Mouse (Mus musculus): Measurements from ENCODE around the gene Slc22a18. TPM values are rescaled to one million over a fixed set of nuclear protein-coding genes. Genes with fewer than 3 reads are reported as not detected.

Slc22a18 gene
- total and polyA plus RNA-seq, 2 experiments from 2014 or later: 0.71 to 1.7 TPM

DNA sequence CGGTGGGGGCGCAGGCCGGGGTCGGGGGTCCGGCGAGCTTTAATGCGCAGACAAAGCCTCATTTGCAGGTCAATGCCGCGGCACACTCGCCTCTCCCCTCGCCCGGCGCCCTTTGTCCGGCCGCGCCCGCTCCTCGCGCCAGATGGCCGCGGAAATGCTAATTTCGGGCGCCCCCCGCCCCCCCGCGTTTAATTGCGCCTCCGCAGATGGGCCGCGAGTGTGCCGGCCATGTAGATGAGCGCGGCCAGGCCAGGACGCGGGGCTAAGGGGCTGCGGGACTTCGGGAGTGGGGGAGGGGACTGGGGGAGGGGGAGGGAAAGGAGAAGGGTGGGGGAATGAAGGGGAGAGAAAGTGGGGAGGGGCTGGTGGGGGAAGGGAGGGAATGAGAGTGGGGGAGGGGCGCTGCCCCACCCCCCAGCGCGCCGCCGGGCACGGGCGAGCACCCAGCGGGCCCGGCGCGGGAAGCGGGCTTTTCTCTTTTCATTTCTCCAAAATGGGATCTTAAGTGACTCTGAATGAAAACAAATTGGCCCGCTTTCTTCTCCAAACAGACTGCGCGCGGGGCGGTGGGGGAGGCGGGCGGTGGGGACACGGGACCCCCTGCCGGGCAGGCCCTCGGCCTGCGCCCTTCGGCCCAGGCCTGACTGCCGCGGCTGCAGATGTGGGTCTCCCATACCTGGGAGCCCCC lies 35.5 kb upstream of the Slc22a18 start:
- H3K4me2 ChIP-seq (ENCODE audit: low read depth): peak overlapping the region; percentile 87
- peaks cover 9% of the 10 kb centered on the region; the same call in 1 of the 2 replicates for H3K4me1 ChIP-seq (ENCODE audit: insufficient read depth)
- WGBS: 1% methylated on average over 60 of the region's 63 CpGs
- peaks cover 6% of the 10 kb centered on the region for H3K27me3 ChIP-seq (ENCODE audit: insufficient read depth, low read length)
- H3K4me3 ChIP-seq (ENCODE audit: low read depth, low read length): peak overlapping the region; percentile 46
- peak; percentile 70 for ATAC-seq
- no peaks in the 10 kb centered on the region for H3K9me3 ChIP-seq (ENCODE audit: low read length)
- H3K36me3 ChIP-seq (ENCODE audit: insufficient read depth): no peaks in the 10 kb centered on the region
- H3K27ac ChIP-seq (ENCODE audit: low read depth, low read length): 0 out of 2 replicates have a peak overlapping the region, but pooled peaks have one; percentile 30
- no peak for TF ChIP-seq CTCF (IDR thresholded peaks at IDR 0.05; ENCODE audit: low read depth)
- peak; percentile 62 for DNase-seq
- H3K9ac ChIP-seq: peak overlapping the region; percentile 78

DNA sequence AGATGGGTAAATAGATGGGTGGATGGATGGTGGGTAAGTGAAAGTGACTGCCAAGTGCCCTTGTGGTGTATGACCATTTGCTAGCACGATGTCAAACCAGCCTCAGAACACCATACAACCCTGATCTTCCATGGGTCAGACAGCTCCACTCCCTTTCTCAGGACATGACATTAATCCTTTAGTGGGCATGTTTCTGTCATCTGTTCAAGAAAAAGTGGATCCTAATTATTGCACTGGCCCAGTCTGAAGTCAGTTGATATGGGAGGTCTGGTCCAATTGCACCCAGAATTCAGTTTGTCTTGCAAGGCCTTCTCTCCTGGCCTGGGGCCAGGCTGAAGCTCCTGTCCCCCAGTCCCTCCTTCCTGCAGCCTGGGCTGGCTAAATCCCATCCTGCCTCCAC lies 34.6 kb upstream of the Slc22a18 start:
- ATAC-seq: no peak
- WGBS: 69% methylated on average over 1 of the region's 1 CpGs
- Histone ChIP-seq H3K27me3 (ENCODE audit: insufficient read depth, low read length) (peaks cover 9% of the 10 kb centered on the region), H3K4me3 (ENCODE audit: low read depth, low read length) (no peak overlapping the region), H3K36me3 (ENCODE audit: insufficient read depth) (no peaks in the 10 kb centered on the region), H3K4me1 (ENCODE audit: insufficient read depth) (peaks cover 9% of the 10 kb centered on the region; the same call in 1 of the 2 replicates), H3K27ac (ENCODE audit: low read depth, low read length) (no peak overlapping the region), H3K9ac (no peak overlapping the region), H3K4me2 (ENCODE audit: low read depth) (peak overlapping the region; percentile 87; the same call in 1 of the 2 replicates), H3K9me3 (ENCODE audit: low read length) (no peaks in the 10 kb centered on the region)
- no peak for TF ChIP-seq CTCF (IDR thresholded peaks at IDR 0.05; ENCODE audit: low read depth)
- no peak for DNase-seq

DNA sequence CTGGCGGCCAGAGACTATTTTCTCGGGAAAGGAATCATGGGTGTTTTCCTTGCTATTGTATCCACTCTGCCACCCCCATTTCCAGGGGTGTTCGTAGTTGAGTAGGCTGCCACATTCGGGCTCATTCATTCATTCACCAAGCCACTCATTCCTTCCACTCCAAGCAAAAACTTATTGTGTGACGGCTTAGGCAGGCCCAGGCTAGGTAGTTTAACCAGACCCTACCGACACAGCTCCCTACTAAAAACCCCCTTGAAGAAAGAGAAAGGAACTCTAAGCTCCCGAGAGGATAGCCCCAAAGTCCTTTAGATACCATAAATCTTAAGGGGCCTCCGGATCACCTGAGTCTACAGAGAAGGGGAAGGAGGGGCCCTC lies 29.0 kb upstream of the Slc22a18 start:
- no peak for ATAC-seq
- TF ChIP-seq CTCF (IDR thresholded peaks at IDR 0.05; ENCODE audit: low read depth): no peak

DNA sequence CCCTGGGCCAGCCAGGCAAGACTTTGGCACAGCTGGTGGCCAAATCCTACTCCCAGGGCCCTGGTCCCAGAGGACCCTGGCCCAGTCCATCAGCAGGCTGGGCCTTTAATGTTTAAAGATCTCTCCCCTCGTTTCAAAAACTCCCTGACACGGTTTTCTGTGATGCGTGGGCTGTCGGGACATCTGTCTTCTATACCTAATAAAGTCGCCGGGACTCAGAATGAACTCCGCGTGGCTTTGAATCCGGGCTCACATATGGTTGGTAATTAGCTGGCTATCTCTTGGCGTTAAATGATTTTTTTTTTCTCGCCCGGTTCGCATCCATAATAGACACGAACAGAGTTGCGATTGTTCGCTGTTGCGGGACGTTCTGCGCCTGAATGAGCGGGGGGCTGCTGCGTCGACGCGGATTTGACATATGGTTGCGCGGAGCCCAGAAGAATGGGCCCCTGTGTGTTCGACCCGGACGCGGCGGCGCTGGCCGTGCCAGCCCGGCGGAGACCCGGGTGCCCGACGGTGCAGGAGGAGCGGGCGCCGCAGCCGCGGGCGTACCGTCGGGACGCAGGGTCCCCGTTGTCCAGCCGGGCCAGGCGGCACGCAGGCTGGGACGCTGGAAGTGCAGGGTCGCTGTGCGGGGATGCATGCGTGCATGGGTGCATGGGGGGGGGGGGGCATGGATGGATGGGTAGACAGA lies 28.4 kb upstream of the Slc22a18 start:
- H3K27ac ChIP-seq (ENCODE audit: low read depth, low read length): no peak overlapping the region
- H3K9ac ChIP-seq: peak overlapping the region; percentile 50
- H3K4me1 ChIP-seq (ENCODE audit: insufficient read depth): no peaks in the 10 kb centered on the region; the same call in 1 of the 2 replicates
- peak; percentile 43 for DNase-seq
- H3K27me3 ChIP-seq (ENCODE audit: insufficient read depth, low read length): peaks cover 29% of the 10 kb centered on the region
- H3K36me3 ChIP-seq (ENCODE audit: insufficient read depth): no peaks in the 10 kb centered on the region
- H3K9me3 ChIP-seq (ENCODE audit: low read length): no peaks in the 10 kb centered on the region
- TF ChIP-seq CTCF (IDR thresholded peaks at IDR 0.05; ENCODE audit: low read depth): no peak
- peak overlapping the region; percentile 33 for H3K4me3 ChIP-seq (ENCODE audit: low read depth, low read length)
- peak overlapping the region; percentile 52 for H3K4me2 ChIP-seq (ENCODE audit: low read depth)
- ATAC-seq: peak; percentile 55
- WGBS: 4% methylated on average over 55 of the region's 55 CpGs

More for the DNA sequence above, 29.0 kb upstream of the Slc22a18 start:
- Histone ChIP-seq H3K27me3 (ENCODE audit: insufficient read depth, low read length) (peaks cover 28% of the 10 kb centered on the region), H3K4me1 (ENCODE audit: insufficient read depth) (no peaks in the 10 kb centered on the region; the same call in 1 of the 2 replicates), H3K4me2 (ENCODE audit: low read depth) (no peak overlapping the region), H3K36me3 (ENCODE audit: insufficient read depth) (no peaks in the 10 kb centered on the region), H3K9me3 (ENCODE audit: low read length) (no peaks in the 10 kb centered on the region), H3K4me3 (ENCODE audit: low read depth, low read length) (no peak overlapping the region), H3K27ac (ENCODE audit: low read depth, low read length) (no peak overlapping the region), H3K9ac (no peak overlapping the region)
- no peak for DNase-seq
- 25% methylated on average over 8 of the region's 8 CpGs for WGBS

DNA sequence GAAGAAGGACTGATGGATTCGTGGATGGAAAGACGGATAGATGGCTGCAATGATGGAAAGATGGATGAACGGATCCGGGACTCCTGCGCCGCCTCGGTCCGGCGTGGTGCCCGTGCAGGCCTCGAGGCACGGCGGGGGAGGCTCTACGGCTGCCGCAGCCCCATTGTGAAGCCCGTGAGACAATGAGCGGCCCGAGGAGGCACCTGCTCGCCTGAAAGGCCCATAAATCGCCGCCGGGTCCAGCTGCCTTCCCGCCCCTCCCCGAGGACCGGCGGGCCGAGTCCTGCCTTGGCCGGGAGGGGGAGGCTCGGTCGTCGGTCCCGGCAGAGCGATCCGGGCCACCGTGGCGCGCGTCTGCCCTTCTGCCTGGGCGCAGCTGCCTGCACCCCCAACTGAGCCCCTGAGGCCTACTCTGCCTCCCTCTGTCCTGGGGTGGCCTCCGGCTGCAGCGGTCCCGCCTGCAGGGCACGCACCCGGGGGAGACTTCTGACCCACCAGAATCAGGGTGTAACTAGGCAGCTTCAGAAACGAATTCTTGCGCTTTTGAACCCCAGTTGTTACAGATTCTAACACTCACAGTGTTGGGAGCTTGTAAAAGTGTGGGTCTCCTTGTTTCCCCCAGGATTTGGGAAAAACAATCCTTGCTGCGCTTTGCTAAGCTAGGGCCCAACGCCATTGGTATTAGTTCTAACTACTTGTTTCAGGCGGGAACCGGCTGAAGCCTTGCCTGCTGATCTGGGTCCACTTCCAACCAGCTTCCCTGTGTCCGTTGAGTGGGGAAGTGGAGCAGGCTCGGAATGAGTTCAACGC lies 27.7 kb upstream of the Slc22a18 start:
- no peaks in the 10 kb centered on the region; the same call in 1 of the 2 replicates for H3K4me1 ChIP-seq (ENCODE audit: insufficient read depth)
- TF ChIP-seq CTCF (IDR thresholded peaks at IDR 0.05; ENCODE audit: low read depth): no peak
- H3K27ac ChIP-seq (ENCODE audit: low read depth, low read length): no peak overlapping the region
- DNase-seq: no peak
- H3K9ac ChIP-seq: peak overlapping the region; percentile 50
- H3K27me3 ChIP-seq (ENCODE audit: insufficient read depth, low read length): peaks cover 31% of the 10 kb centered on the region
- no peaks in the 10 kb centered on the region for H3K36me3 ChIP-seq (ENCODE audit: insufficient read depth)
- peak overlapping the region; percentile 52 for H3K4me2 ChIP-seq (ENCODE audit: low read depth)
- H3K4me3 ChIP-seq (ENCODE audit: low read depth, low read length): peak overlapping the region; percentile 33
- 9% methylated on average over 51 of the region's 53 CpGs for WGBS
- ATAC-seq: peak; percentile 50; the same call in 1 of the 2 replicates
- H3K9me3 ChIP-seq (ENCODE audit: low read length): no peaks in the 10 kb centered on the region

DNA sequence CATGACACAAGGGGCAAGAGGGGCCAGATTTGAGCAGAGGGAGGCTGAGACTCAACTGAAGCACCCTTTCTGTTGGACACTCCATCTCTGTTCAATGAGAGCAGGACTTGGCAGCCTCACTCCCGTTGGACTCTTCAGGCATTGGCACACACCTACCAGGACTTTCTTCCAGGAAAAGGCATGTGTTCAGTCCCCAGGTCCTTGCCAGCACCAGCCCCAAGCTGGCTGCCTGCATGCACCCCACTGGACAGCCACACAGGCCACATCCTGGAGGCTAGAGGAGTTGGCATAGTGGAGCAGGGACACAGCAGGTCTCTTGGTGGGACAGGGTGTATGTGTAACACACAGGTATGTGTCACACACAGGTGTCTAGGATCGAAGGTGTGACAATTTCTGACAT lies 26.4 kb upstream of the Slc22a18 start:
- no peak overlapping the region for H3K4me3 ChIP-seq (ENCODE audit: low read depth, low read length)
- H3K9ac ChIP-seq: no peak overlapping the region
- DNase-seq (no peak), ATAC-seq (no peak)
- no peaks in the 10 kb centered on the region for H3K9me3 ChIP-seq (ENCODE audit: low read length)
- H3K4me1 ChIP-seq (ENCODE audit: insufficient read depth): no peaks in the 10 kb centered on the region; the same call in 1 of the 2 replicates
- no peak overlapping the region for H3K4me2 ChIP-seq (ENCODE audit: low read depth)
- TF ChIP-seq CTCF (IDR thresholded peaks at IDR 0.05; ENCODE audit: low read depth): no peak
- no peak overlapping the region for H3K27ac ChIP-seq (ENCODE audit: low read depth, low read length)
- no peaks in the 10 kb centered on the region for H3K36me3 ChIP-seq (ENCODE audit: insufficient read depth)
- WGBS: 60% methylated on average over 2 of the region's 2 CpGs
- H3K27me3 ChIP-seq (ENCODE audit: insufficient read depth, low read length): peaks cover 31% of the 10 kb centered on the region
